Mouse (Mus musculus): ENCODE measurements at regions not wholly inside any gene's neighbourhood (a gene's known extent, or its start where the extent isn't known, plus 50 kb on each side); places are given as distances from the start of the nearest gene placed in this dataset.
A peak's percentile ranks its signal among the peaks of the same experiment; 100 is the strongest.

DNA sequence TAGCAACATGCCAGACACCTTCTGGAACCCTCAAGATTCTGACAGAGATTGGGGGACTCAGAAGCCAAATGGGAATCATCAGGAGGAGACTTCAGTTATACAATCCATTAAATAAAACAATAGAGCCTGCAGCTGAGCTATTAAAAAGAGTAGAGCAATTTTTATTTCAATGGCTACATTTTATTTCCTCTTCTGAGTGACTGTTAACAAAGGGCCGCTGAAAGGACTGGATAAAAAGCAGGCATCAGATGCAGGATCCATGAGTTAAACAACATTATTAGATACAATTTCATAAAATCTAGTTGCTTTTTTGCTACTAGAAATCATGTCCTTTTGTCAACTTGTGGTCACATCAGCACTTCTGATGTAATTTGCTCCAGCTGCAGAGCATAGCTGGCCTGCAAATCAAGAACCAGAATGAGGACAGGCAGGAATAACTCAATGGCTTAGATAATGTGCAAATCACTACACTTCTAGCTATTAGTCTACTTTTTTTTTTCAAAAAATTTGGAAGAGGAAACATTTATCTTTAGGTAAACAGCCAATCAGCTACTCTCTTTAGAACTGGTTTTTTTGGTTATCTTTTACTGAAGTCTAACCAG is 529.5 kb upstream of the Mef2c start:
- intact Hi-C loops (cut with DNase I), result no loop called here
- no peak for DNase-seq (ENCODE audit: extremely low spot score in 1 of 2, low spot score in 2 of 2)

DNA sequence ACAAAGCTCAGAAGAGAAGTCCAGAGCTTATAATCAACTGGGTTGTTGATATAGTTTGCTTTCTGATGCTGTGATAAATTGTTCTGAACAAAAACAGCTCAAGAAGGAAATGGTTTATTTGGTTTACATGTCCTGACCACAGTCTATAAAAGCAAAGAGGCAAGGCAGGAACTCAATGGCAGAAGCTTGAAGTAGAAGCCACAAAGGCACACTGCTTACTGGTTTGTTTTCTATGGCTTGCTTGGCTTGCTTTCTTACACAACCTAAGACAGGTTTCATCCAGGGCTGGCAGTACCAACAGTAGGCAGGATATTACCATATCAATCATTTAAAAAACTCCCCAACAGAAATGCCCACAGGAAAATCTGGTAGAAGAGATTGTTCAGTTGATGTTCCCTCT is 502.7 kb upstream of the Mef2c start:
- DNase-seq (ENCODE audit: extremely low spot score in 1 of 2, low spot score in 2 of 2), result no peak

DNA sequence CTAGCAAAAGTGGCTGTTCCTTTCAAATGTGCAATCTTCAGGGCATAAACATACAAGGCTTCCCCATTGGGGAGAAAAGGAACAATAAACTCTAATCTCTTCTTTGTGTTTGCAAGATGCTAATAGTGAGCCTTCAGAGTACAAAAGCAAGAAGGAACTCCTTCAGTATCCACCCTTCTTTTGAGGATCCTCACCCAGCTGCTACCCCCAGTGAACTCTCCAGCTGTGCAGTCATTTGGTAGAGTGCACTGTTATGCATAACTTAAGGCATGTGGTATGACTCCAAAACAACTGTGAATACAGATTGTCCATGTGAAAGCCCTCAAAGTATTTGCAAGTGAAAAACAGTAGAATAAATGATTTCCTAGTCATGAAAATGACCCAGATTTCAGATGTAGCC is 487.1 kb upstream of the Mef2c start:
- intact Hi-C loops (cut with DNase I), result no loop called here
- DNase-seq (ENCODE audit: extremely low spot score in 1 of 2, low spot score in 2 of 2), result no peak

More for the DNA sequence above, 502.7 kb upstream of the Mef2c start:
- intact Hi-C loops (cut with DNase I), result no loop called here

DNA sequence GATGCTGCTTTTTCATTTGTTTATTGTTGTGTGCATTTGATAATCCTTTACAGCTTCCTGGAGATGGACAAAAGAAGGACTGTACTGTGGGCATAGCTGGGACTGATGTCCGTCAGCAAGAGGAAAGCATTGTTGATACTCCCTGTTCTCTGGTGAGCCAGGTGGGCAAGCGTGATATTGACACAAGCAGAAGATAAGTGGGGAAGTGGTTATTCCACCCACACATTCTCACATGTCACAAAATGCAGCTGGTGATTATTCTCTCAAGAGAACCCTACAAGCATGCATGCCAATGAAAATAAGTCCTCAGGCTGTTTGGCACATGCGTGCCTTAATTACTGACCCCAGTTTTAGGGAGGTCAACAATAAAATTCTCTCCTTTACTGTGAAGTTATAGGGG is 483.0 kb upstream of the Mef2c start:
- intact Hi-C loops (cut with DNase I), result no loop called here
- DNase-seq (ENCODE audit: extremely low spot score in 1 of 2, low spot score in 2 of 2), result no peak

DNA sequence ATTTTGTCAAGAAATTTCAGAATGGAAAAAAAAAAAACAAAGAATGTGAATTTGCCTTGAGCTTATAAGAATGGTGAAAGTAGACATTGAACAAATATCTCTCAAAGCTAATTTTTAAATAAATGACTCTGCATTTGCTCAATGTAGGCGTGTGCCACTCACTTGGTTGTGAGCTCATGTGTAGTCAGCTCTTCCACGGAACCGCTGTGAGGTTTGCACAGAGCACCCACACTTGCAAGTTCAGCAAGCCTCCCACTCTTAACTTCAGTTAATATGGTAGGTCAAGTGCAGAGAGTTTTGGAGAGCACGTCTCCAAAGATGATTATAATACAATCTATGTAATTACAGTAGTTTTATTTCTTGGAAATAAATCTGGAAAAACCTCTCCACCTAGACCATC is 479.9 kb upstream of the Mef2c start:
- intact Hi-C loops (cut with DNase I), result no loop called here
- no peak for DNase-seq (ENCODE audit: extremely low spot score in 1 of 2, low spot score in 2 of 2)

DNA sequence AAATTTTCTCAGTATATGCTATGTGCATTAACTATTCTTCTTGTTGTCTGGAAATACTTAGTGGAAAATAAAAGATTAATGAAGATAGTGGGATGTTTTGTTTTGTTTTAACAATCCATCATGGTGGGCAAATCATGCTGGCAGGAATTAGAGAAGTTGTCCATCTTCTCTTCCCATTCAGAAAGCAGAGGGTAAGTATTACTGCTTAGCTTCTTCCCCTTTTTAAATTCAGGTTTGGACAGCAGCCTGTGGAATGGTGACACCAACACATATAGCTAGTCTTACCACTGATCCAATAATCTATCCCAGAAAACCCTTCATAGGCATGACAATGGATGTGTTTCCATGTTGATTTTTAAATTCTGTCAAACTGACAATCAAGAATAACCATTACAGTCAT is 467.9 kb upstream of the Mef2c start:
- no peak for DNase-seq (ENCODE audit: extremely low spot score in 1 of 2, low spot score in 2 of 2)
- intact Hi-C loops (cut with DNase I), result no loop called here

DNA sequence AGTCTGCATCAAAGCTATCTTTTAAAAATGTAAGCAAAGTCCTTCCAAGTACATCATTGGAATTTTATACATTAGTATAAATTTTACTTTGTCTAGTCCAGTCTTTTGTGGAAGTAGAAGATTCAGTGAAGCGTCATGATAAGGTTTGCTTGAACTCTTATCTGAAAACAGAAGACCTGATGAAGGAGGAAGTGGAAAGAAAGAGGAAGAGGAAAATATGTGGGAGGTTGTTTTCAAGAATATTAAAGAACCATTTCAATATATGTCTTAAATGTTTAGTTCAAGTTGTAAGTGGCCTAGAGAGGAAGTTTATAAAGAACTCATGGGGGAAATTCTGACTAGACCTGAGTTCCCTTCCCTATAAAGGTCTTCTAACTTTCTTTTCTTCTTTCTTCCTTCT is 462.3 kb upstream of the Mef2c start:
- DNase-seq (ENCODE audit: extremely low spot score in 1 of 2, low spot score in 2 of 2), result no peak
- intact Hi-C loops (cut with DNase I), result no loop called here

DNA sequence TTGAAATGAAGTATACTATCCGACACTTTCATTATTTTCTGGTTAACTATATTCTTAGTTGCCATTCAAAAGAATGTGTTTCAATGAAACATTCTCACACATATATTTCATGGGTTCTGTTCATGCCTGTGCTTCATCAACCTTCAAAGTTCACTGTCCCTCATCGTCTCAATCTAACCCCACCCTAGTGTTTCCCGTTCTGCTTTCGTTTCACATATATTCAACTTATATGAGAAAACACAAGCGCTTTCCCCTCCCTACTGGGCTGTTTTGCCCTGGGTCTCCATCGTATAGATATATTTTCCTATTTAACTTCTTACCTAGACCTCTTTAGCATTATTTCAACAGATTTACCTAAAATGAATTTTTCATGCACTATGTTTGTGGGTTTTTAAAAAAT is 458.3 kb upstream of the Mef2c start:
- no peak for DNase-seq (ENCODE audit: extremely low spot score in 1 of 2, low spot score in 2 of 2)
- intact Hi-C loops (cut with DNase I), result no loop called here

DNA sequence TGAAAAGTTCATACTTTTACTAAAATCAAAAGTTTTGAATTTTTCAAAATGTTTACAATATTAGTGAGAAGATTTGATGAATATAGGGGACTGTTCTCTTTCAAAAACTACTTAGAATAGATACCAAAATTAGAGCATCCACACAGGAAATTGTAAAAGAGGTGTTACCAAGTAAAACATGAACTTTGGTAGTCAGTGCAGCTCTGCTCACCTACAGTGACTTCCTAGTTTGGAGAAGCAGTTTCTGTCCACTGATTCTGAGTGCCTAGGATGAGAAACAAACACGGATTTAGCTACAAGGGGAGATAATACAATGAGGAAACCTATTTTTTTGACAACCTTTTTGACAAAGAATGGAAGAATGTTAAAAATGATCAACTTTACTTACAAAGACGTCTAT is 457.9 kb upstream of the Mef2c start:
- no peak for DNase-seq (ENCODE audit: extremely low spot score in 1 of 2, low spot score in 2 of 2)
- intact Hi-C loops (cut with DNase I), result no loop called here

DNA sequence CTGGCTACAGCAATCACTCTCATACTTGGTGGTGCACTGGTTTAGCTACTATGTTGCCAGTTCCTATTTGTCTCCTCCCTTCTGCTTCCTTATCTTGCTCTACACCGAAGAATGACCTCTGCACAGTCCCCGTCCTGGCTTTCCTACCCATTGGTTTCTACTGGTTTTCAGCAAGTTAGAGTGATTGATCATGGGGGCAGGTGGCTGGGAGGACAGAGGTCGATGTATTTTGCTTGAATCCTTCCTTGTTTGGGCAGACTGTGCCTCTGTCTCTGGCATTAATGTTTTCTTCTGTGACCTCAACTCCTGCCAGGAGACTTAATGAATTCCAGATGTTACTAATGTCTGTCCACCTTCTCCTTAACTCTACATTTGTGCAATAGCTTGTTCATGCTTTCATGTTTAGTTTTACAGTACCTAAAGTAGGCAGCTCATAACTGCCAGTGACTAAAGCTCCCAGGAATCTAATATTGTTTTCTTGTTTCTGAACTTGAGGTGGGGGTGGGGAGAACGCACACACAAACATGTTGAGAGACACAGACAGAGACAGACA is 457.2 kb upstream of the Mef2c start:
- no peak for DNase-seq (ENCODE audit: extremely low spot score in 1 of 2, low spot score in 2 of 2)
- intact Hi-C loops (cut with DNase I), result no loop called here

DNA sequence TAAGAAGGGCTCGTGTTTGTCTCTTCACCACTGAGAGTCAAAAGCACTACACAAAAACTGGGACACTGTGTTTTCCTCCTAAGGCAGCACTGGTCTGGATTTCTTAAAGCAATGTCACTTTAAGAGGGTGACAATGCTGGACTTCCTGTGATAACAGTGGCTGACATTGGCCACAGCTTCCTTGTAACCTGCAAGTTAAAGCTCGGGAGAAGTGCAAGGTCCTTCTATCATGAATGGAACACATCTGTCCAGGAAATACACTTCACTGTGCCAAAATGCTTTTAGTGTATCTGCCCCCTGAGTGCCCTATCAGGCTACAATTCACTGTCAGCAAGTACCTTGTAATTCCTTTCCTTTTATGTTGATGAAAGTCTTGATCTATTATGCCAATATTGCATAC is 448.0 kb upstream of the Mef2c start:
- intact Hi-C loops (cut with DNase I), result no loop called here
- DNase-seq (ENCODE audit: extremely low spot score in 1 of 2, low spot score in 2 of 2), result no peak

DNA sequence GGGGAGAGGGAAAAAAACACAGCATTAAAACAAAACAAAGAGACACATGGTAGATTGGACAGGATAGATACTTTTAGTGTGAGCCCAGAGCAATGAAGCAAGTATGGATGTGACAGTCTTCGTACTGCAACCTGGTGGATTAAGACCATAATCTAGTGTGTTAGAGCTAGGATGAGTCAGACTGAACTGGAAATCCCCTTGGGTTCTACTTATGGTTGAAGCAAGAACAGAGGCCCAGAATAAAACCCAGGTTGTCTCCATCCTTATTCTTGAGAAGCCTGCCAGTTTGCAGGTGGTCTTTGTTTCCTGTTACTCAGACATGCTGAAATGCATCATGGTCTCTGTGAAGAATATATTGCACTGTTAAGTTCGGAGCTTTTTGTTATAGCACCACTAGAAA is 447.4 kb upstream of the Mef2c start:
- DNase-seq (ENCODE audit: extremely low spot score in 1 of 2, low spot score in 2 of 2), result no peak
- intact Hi-C loops (cut with DNase I), result no loop called here

DNA sequence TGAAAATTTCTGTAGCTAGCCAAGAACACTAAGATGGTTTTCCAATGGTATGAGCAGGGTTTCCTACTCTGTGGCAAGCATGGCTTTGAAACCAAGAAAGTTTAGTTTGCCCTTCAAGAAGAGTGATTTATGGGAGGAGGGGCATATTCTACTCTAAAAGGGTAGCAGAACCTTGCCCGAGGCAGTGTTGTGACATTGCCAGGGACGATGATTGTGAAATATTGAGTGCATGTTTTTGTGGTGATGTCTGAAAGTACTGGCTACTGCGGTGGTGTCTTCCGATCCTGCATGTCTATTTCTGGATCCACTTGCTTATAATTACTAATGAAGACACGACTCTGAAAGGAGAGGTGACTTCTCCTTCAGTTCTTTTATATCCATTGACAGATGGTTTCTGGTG is 439.1 kb upstream of the Mef2c start:
- intact Hi-C loops (cut with DNase I), result no loop called here
- no peak for DNase-seq (ENCODE audit: extremely low spot score in 1 of 2, low spot score in 2 of 2)

DNA sequence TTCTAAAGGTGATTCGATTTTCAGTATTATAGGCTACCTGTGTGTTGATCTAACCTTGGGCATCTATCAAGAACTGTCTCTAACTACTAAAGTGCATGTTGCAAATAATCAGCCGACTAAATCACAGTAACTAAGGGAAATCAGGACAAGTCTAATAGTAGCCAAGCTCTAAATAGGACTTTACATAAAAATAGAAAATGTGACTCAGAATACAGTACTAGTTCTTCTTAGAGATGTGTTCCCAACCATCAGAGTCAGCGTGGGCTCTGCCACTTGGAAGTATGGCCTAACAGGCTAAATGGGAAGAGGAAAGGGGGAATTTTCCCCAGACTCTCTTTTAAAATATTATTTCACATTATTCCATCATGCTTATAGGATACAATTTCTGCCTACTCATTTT is 438.6 kb upstream of the Mef2c start:
- intact Hi-C loops (cut with DNase I), result no loop called here
- DNase-seq (ENCODE audit: extremely low spot score in 1 of 2, low spot score in 2 of 2), result no peak

DNA sequence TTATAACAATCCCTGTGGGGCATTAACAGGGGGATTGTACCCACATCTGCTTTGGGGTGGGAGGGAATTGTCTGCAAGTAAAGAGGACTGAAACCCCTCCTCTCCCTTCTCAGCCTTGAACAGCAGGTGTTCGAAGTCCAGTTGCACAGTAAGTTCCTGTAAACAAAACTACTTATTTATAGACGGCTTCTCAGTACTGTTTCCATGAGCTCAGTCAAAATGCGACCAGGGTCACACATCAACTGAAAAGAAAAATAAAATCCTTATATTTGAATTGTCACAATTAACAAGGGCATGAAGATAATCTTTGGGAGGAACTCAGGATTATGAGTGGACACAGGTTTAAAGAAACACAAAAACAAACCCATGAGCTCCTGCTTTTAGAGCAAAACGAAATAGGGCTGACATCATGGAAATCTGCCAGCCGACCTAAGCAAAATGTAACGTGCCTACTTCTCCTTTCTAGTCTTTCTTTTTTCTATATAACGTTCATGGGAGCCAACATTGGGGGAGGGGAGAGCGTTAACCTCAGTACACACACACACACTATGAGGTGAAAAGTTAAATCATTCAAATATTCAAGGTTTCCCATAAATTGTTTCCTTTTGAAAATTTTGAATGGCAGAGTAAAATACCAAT is 437.6 kb upstream of the Mef2c start:
- peak in 1 of 2 experiments; percentile 25 for DNase-seq (ENCODE audit: extremely low spot score in 1 of 2, low spot score in 2 of 2)
- intact Hi-C loops (cut with DNase I), result no loop called here

DNA sequence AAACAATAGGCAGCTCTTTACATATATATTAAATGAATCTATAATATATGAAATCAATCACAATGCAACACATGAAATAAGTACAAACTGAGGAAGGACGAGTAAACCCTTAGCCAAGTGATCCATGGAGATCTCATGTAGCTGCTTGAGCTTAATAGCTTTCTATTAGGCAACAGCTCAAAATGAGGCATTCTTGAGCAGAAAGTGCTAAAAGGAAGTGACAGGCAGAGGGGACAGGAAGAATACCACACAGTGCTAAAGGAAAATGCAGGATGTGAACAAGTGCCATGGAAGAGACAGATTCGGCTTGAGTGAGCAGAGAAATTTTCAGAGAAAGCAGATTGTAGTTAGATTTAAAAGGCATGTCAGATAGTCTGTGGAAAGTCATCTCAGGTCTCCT is 436.3 kb upstream of the Mef2c start:
- intact Hi-C loops (cut with DNase I), result no loop called here

DNA sequence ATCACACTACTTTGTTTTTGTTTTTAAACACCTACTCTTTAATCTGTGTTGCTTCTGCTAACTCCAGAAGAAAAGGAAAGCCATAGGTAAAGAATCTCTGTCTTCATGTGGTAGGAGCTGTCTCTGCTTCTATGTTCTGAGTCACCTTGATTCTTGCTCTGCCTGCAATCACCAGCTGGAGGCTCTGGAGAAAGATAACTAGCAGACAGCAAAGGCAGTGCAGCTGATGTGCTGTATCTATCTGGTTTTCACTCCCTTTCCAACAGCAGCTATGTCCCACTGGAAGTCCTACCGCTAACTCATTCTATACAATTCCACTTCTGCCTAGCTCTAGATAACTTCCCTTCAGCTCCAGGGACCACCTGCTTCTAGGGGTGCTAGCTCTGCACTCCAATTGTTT is 435.2 kb upstream of the Mef2c start:
- intact Hi-C loops (cut with DNase I), result no loop called here
- no peak for DNase-seq (ENCODE audit: extremely low spot score in 1 of 2, low spot score in 2 of 2)

More for the DNA sequence above, 436.3 kb upstream of the Mef2c start:
- DNase-seq (ENCODE audit: extremely low spot score in 1 of 2, low spot score in 2 of 2), result no peak

DNA sequence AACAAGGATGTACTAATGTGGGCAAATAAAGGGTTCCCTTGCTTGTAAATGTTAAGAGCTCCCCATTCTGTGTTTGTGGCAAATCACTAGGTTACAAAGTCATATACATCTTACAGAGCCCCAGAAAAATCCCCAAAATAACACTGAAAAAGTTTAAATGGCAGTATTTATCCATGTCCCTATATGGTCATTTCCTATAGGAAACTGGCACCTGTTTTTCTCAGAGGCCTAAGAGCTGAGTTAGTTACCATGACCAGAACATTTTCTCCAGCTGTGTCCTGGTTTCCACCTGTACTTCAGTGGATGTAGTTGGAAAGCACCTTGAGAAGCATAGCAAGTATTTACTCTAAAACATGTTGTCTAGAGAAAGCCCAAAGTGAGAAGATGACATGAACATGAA is 434.5 kb upstream of the Mef2c start:
- intact Hi-C loops (cut with DNase I), result no loop called here

DNA sequence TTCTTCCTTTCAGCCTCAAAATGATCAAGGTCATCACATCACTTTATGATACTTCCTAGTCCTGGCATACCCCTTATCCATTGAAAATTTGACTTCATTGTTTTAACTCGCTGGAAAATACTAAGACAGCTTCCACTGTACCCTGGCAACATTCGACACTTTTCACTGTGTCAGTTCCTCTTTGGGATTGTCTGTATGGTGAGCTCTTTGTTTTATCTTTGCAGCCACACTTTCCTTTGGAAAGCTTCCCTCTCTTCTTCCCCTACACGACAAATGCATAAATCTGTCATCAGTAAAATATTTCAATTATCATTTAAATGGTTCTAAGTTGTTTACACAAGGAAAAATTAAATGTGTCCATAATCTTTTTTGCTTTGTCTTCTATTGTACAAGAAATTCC is 431.8 kb upstream of the Mef2c start:
- no peak for DNase-seq (ENCODE audit: extremely low spot score in 1 of 2, low spot score in 2 of 2)
- intact Hi-C loops (cut with DNase I), result loop anchor here (10.0 kb wide), 1 partner anchor 453 kb away; no protein-coding TSS in a partner anchor

More for the DNA sequence above, 434.5 kb upstream of the Mef2c start:
- DNase-seq (ENCODE audit: extremely low spot score in 1 of 2, low spot score in 2 of 2), result no peak

DNA sequence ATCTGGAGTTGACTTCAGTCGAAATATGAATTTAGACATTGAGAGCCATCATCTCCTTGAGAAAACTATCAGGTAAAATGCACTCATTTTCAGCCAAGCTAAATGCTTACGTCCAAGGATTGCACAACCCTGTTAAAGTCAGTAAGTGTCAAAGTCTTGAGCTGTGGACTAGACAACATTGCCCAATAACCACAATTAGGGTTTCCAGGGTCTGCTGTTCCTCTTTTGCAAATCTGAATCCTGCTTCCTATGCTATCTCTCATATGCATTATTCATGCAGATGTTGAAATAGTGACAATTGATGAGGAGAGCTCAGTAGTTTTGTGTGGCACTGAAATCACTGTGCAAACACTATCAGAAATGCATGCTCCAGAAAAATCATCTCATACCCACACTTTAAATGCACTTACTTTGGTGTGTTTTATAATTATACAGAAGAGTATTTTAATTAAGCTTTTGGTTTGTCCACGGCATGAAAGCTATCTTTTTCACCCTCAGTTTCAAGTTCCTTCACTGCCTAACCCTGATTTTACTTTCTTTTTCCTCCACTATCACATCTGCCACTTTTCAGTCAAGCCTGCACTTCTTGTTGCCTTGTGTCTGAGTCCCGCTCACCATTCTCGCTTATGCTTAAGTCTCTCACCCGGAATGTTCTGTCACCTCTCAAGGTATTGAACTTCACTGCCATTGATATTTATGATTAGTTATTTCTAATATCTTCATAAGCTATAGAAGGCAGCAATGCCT is 429.4 kb upstream of the Mef2c start:
- no peak for DNase-seq (ENCODE audit: extremely low spot score in 1 of 2, low spot score in 2 of 2)
- intact Hi-C loops (cut with DNase I), result loop anchor here (10.0 kb wide), 1 partner anchor 450 kb away; no protein-coding TSS in a partner anchor
